12 mouse cellular contexts compared by ENCODE assay signal in genomic region chr17:32110424-32110823, GRCm38 (mm10). TPM values are rescaled to one million over a fixed set of nuclear protein-coding genes. Genes with fewer than 3 reads are reported as not detected.
DNase-seq lines count a peak whose midpoint lies in the region; ATAC-seq and TF ChIP-seq lines count a peak whose summit lies in the region.
"Had no signal": no experiment of that assay in that cellular context is flagged by ENCODE, and none has a peak within 500 bp of the region (broad histone marks: within the 10 kb centered on the region; RNA-seq: fewer than 3 reads in every experiment).

No protein-coding gene starts in this region.

- no peaks in the 10 kb centered on the region for H3K27me3 ChIP-seq in kidney, adult 2 months (replicated peaks; ENCODE audit: control insufficient read depth, insufficient read depth, low read length)
- peaks cover 13% of the 10 kb centered on the region for H3K27me3 ChIP-seq in kidney, embryonic 15.5 days
- no peaks in the 10 kb centered on the region for H3K27me3 ChIP-seq in liver, embryonic 11.5 days (replicated peaks; ENCODE audit: control insufficient read depth, insufficient read depth, low read length)

- TF ChIP-seq POLR2A in kidney, adult 2 months (IDR thresholded peaks at IDR 0.05; ENCODE audit: low read depth, low read length) = no peak

- H3K4me1 ChIP-seq in kidney, adult 2 months (ENCODE audit: control insufficient read depth, insufficient read depth, low read length) = peaks cover 16% of the 10 kb centered on the region
- H3K4me1 ChIP-seq in kidney, embryonic 15.5 days = peaks cover 24% of the 10 kb centered on the region
- H3K4me1 ChIP-seq in liver, embryonic 11.5 days (replicated peaks; ENCODE audit: control insufficient read depth, insufficient read depth, low read length) = peaks cover 58% of the 10 kb centered on the region

- TF ChIP-seq CTCF in kidney, adult 2 months (conservative IDR thresholded peaks at IDR 0.05; ENCODE audit: insufficient read depth, insufficient read length, low read depth, low read length) = no peak

- H3K36me3 ChIP-seq in kidney, adult 2 months (ENCODE audit: control insufficient read depth, insufficient read depth, low read length) = no peaks in the 10 kb centered on the region
- no peaks in the 10 kb centered on the region for H3K36me3 ChIP-seq in kidney, embryonic 15.5 days
- no peaks in the 10 kb centered on the region for H3K36me3 ChIP-seq in liver, embryonic 11.5 days (ENCODE audit: control insufficient read depth, insufficient read depth, low read length)
- H3K36me3 ChIP-seq: forebrain, embryonic 15.5 days; hindbrain, embryonic 12.5 days; midbrain, embryonic 12.5 days had no signal

- no peaks in the 10 kb centered on the region for H3K9me3 ChIP-seq in kidney, embryonic 15.5 days (replicated peaks)
- no peaks in the 10 kb centered on the region for H3K9me3 ChIP-seq in liver, embryonic 11.5 days (ENCODE audit: control insufficient read depth, low read length)
- H3K9me3 ChIP-seq: forebrain, embryonic 15.5 days; hindbrain, embryonic 12.5 days; midbrain, embryonic 12.5 days had no signal

- 40% methylated on average over 2 of the region's 2 CpGs for WGBS in kidney, adult 2 months
- 68% methylated on average over 2 of the region's 2 CpGs for WGBS in kidney, embryonic 15.5 days
- 73% methylated on average over 2 of the region's 2 CpGs for WGBS in liver, embryonic 11.5 days

- DNase-seq in kidney, adult 2 months = peak; percentile 76
- DNase-seq in NIH3T3 (ENCODE audit: low read depth) = peak; percentile 71
- DNase-seq in heart, adult 9 months (ENCODE audit: low spot score in 2 of 2) = peak; percentile 51 to 61
- DNase-seq in liver, embryonic 11.5 days (ENCODE audit: low spot score) = no peak
- no peak for DNase-seq in right cerebral cortex, adult 2 months (ENCODE audit: low spot score in 2 of 2)
- DNase-seq in thymus, adult 18-20 months = no peak
- DNase-seq: cerebellum, postnatal 25 days had no signal

- no peak overlapping the region for H3K9ac ChIP-seq in kidney, embryonic 15.5 days
- peak overlapping the region; percentile 44 for H3K9ac ChIP-seq in liver, embryonic 11.5 days (ENCODE audit: low read depth, low read length)
- H3K9ac ChIP-seq: forebrain, embryonic 15.5 days; hindbrain, embryonic 12.5 days; midbrain, embryonic 12.5 days had no signal

- H3K27ac ChIP-seq in kidney, adult 2 months (ENCODE audit: insufficient read depth, low read depth, low read length) = peak overlapping the region; percentile 12; the same call in 1 of the 2 replicates
- H3K27ac ChIP-seq in kidney, embryonic 15.5 days = no peak overlapping the region
- peak overlapping the region; percentile 43 for H3K27ac ChIP-seq in liver, embryonic 11.5 days (ENCODE audit: low read depth, low read length)
- H3K27ac ChIP-seq: forebrain, embryonic 15.5 days; hindbrain, embryonic 12.5 days; midbrain, embryonic 12.5 days had no signal

- no peak overlapping the region for H3K4me3 ChIP-seq in kidney, adult 2 months (ENCODE audit: insufficient read depth, low read depth, low read length)
- H3K4me3 ChIP-seq in kidney, embryonic 15.5 days (replicated peaks) = no peak overlapping the region
- no peak overlapping the region for H3K4me3 ChIP-seq in liver, embryonic 11.5 days (ENCODE audit: low read depth, low read length)
- H3K4me3 ChIP-seq: forebrain, embryonic 15.5 days; hindbrain, embryonic 12.5 days; midbrain, embryonic 12.5 days had no signal

- H3K4me2 ChIP-seq in kidney, embryonic 15.5 days = no peak overlapping the region
- peak overlapping the region; percentile 20; the same call in 1 of the 2 replicates for H3K4me2 ChIP-seq in liver, embryonic 11.5 days
- H3K4me2 ChIP-seq: forebrain, embryonic 15.5 days; hindbrain, embryonic 12.5 days; midbrain, embryonic 12.5 days had no signal

- ATAC-seq in kidney, embryonic 15.5 days (replicated peaks; ENCODE audit: low FRiP score) = no peak
- no peak for ATAC-seq in liver, embryonic 11.5 days (replicated peaks; ENCODE audit: low FRiP score)
- no peak for ATAC-seq in CD4-positive, CD25-positive, alpha-beta regulatory T cell, adult 4 months
- ATAC-seq: forebrain, embryonic 15.5 days had no signal

RNA-seq across cellular contexts. Expression of gene Notch3, which starts 56.2 kb away (rescaled TPM):
- polyA plus RNA-seq in kidney, adult 2 months (2012; rRNA removed) = 12.0 and 16.9 TPM in 2 replicates
- polyA plus RNA-seq in kidney, embryonic 15.5 days (2015; fragmentation: Nextera tagmentation; extraction: Ambion mirVana) = 11.9 and 14.9 TPM in 2 replicates
- 5.1 and 5.4 TPM in 2 replicates for polyA plus RNA-seq in liver, embryonic 11.5 days (2014; fragmentation: Nextera tagmentation; extraction: Ambion mirVana)
- polyA plus RNA-seq in CD4-positive, CD25-positive, alpha-beta regulatory T cell, adult 4 months (2017; shearing (Covaris generic)) = under 1 TPM in 1 of 2 experiments, not detected in 1; 0.05 TPM

Comparison
In these comparisons a context has a peak if more than half of its experiments do, and no peak if none do; other contexts are left out.
1. DNase-seq: peak in kidney, adult 2 months (single experiment), NIH3T3 (single experiment) and heart, adult 9 months (2 of 2); none in liver, embryonic 11.5 days (single experiment), right cerebral cortex, adult 2 months (0 of 2) and thymus, adult 18-20 months (0 of 2).